Mouse (Mus musculus) heart, embryonic 13.5 days (tissue): ENCODE data around the gene Slc16a9. TPM values are rescaled to one million over a fixed set of nuclear protein-coding genes. Genes with fewer than 3 reads are reported as not detected.
A peak's percentile ranks its signal among the peaks of the same experiment; 100 is the strongest.

ENCODE experiments used
- ATAC-seq: fragments of 200-750 bp; cut with Nextera tagmentation; 2 replicates; pipeline ENCODE4 v1.8.0; 2017; ENCODE audit warnings: moderate TSS enrichment; ENCODE audit not compliant: insufficient number of reproducible peaks, low FRiP score, low TSS enrichment; ENCODE audit errors: extremely low read depth
- H3K27ac ChIP-seq: fragments of 300-500 bp; sonication (generic); replicated peaks from 2 replicates; pipeline ENCODE4 v1.5.1; 2015; ENCODE audit warnings: moderate library complexity, mild to moderate bottlenecking, inconsistent platforms
- H3K27me3 ChIP-seq: fragments of 300-500 bp; sonication (generic); replicated peaks from 2 replicates; pipeline ENCODE4 v1.6.1; 2015; ENCODE audit warnings: mild to moderate bottlenecking, inconsistent platforms
- H3K36me3 ChIP-seq: fragments of 300-500 bp; sonication (generic); 2 replicates; pipeline ENCODE4 v1.6.1; 2015; ENCODE audit warnings: mild to moderate bottlenecking, inconsistent platforms
- H3K4me1 ChIP-seq: fragments of 300-500 bp; sonication (generic); 2 replicates; pipeline ENCODE4 v1.6.1; 2015; ENCODE audit warnings: inconsistent platforms
- H3K4me2 ChIP-seq: fragments of 300-500 bp; sonication (generic); 2 replicates; pipeline ENCODE4 v1.6.1; 2015; ENCODE audit warnings: inconsistent platforms, mild to moderate bottlenecking, moderate library complexity
- H3K4me3 ChIP-seq: fragments of 300-500 bp; sonication (generic); 2 replicates; pipeline ENCODE4 v1.5.1; 2015; ENCODE audit warnings: moderate library complexity, mild to moderate bottlenecking, inconsistent platforms
- H3K9ac ChIP-seq: fragments of 300-500 bp; sonication (generic); 2 replicates; pipeline ENCODE4 v1.6.1; 2015; ENCODE audit warnings: inconsistent platforms, mild to moderate bottlenecking, moderate library complexity
- H3K9me3 ChIP-seq: fragments of 300-500 bp; sonication (generic); 2 replicates; pipeline ENCODE4 v1.6.1; 2016; ENCODE audit warnings: inconsistent platforms
- WGBS: fragments of 180-500 bp; shearing (Covaris S2); methylation state at CpG from one replicate; pipeline ENCODE4 v1.1.7; 2015; ENCODE audit warnings: mixed read lengths; 5-methylcytosine and 5-hydroxymethylcytosine counted together
- polyA plus RNA-seq: library from polyadenylated mRNA; unstranded; fragments of >200 nt; fragmentation: Nextera tagmentation; extraction: Ambion mirVana; gene quantifications from 2 replicates; pipeline ENCODE4 v1.2.1, GENCODE M21; 2015

Slc16a9 gene
- 0.94 and 0.97 TPM in 2 replicates for polyA plus RNA-seq

DNA sequence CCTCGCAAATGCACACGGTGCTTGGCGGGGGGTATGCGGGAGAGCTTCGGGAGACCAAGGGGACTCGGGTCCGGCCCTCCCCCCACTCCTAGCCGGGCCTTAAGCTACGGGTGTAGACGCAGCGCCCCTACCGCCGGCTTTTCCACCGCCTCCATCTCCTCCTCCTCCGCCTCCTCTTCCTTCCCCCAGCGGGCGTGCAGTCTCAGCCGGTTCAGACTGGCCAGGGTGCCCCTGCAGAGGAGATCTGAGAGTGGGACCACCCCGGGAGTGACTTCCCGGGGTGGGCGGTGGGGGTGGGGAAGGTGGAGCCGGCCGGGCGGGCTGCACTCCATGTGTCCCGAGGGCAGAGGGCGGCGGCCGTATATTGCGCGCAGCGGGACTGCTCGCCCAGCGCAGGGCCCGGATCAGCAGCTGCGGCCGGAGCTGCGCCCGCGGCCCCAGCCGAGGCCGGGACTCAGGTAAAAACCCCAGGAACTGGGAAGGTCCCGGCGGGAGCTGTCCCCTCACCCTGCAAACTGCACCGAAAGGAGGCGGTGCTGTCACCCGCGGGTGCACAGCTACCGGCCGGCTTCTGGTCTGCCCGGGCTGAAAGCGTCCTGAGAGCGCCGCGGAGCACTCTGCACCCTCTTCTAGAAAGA lies at the start of gene Slc16a9:
TSS of gene Slc16a9 (plus strand) at position 180 of the 638 bp plus-strand sequence.
- WGBS, result under 1% methylated on average over 54 of the region's 54 CpGs
- ATAC-seq, result peak; percentile 68; the same call in 1 of the 2 replicates
- Histone ChIP-seq H3K9ac (peak within 1 kb of the TSS; percentile 82), H3K27me3 (peaks cover 45% of the 10 kb centered on the region), H3K4me1 (peaks cover 15% of the 10 kb centered on the region), H3K27ac (no peak within 1 kb of the TSS), H3K36me3 (no peaks in the 10 kb centered on the region), H3K4me2 (peak within 1 kb of the TSS; percentile 98), H3K9me3 (no peaks in the 10 kb centered on the region), H3K4me3 (peak within 1 kb of the TSS; percentile 76)

DNA sequence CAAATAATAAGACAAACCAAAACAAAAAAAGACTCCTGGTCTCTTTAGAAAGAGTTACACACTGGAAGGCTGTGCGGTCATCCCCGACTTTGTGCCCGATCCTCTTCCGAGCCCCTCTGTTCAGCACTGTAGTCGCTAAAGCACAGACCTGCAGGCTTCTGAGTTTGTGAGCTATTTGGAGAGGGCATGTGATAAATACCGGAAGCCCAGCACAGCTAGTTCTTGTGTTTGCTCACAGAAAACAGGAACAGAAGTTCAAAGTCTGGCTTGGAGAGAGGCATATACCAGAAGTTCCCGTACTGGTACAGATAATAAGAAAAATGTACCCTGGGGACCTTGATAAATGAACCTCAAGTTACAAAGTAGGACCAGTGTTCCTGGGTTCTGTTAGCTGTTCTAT lies 49.6 kb upstream of the Slc16a9 start:
- no peak for ATAC-seq
- Histone ChIP-seq H3K9me3 (no peaks in the 10 kb centered on the region), H3K4me1 (peaks cover 11% of the 10 kb centered on the region), H3K27ac (no peak overlapping the region), H3K36me3 (peaks cover 43% of the 10 kb centered on the region), H3K27me3 (no peaks in the 10 kb centered on the region), H3K4me3 (no peak overlapping the region), H3K4me2 (no peak overlapping the region), H3K9ac (no peak overlapping the region)
- WGBS, result 72% methylated on average over 7 of the region's 7 CpGs

DNA sequence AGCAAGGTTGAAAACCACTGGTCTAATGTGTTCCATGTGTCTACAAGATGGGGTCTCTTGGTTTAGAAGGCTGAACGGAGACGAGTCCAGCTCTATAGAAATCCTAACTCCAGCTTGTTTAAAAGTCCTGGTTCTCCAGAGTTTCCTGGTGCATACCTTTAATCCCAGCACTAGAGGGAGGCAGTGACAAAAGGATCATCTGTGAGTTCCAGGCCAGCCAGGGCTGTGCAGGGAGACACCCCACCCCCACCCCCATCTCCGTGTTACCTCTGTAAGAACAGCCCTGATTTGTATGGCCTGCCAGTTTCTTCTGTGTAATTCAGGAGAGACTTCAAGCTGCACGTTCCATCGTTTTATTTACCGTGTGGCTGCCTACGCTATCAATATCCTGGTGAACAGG lies 49.1 kb upstream of the Slc16a9 start:
- H3K4me1 ChIP-seq, result peaks cover 11% of the 10 kb centered on the region
- no peak overlapping the region for H3K4me3 ChIP-seq
- peaks cover 38% of the 10 kb centered on the region for H3K36me3 ChIP-seq
- 58% methylated on average over 7 of the region's 7 CpGs for WGBS
- no peak for ATAC-seq
- H3K9me3 ChIP-seq, result no peaks in the 10 kb centered on the region
- no peak overlapping the region for H3K27ac ChIP-seq
- H3K9ac ChIP-seq, result no peak overlapping the region
- no peak overlapping the region for H3K4me2 ChIP-seq
- no peaks in the 10 kb centered on the region for H3K27me3 ChIP-seq

DNA sequence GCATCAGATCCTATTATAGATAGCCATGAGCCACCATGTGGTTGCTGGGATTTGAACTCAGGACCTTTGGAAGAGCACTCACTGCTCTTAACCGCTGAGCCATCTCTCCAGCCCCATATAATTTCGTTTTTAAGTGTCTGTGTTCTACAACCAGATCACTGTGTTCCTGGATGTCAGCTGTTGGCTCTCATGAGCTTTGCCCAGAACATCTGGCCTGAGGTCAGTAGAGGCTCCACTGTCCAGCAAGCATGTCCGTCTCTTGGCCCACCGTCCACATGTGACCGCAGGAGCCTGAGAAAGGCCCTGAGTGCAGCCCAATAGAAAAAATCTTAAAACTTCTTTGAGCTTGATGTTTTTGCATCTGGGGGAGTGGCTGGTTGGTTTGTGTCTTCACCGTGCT lies 48.2 kb upstream of the Slc16a9 start:
- Histone ChIP-seq H3K4me1 (peaks cover 11% of the 10 kb centered on the region), H3K4me2 (no peak overlapping the region), H3K27ac (no peak overlapping the region), H3K9ac (no peak overlapping the region), H3K27me3 (no peaks in the 10 kb centered on the region), H3K9me3 (peaks cover 3% of the 10 kb centered on the region; the same call in 1 of the 2 replicates), H3K4me3 (no peak overlapping the region), H3K36me3 (peaks cover 29% of the 10 kb centered on the region)
- WGBS, result 85% methylated on average over 6 of the region's 6 CpGs
- ATAC-seq, result no peak

DNA sequence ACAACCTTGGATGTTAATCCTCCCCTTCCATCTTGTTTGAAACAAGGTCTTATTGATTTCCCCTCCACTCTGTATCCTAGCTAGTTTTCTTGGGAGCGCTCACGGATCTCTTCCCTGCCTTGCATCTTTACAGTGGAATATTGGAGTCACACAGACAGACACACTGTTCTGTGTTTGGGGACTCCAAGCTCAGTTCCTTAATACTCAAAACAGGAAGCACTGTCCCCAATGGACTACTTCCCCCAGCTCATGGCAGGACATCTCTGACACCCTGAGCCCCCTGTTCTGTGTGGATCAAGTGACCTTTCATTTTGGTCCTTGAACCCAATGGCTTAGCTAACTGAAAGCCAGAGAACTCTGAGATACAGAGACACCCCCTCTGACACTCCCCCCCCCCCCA lies 47.3 kb upstream of the Slc16a9 start:
- no peak for ATAC-seq
- peaks cover 6% of the 10 kb centered on the region; the same call in 1 of the 2 replicates for H3K9me3 ChIP-seq
- WGBS, result 84% methylated on average over 2 of the region's 2 CpGs

DNA sequence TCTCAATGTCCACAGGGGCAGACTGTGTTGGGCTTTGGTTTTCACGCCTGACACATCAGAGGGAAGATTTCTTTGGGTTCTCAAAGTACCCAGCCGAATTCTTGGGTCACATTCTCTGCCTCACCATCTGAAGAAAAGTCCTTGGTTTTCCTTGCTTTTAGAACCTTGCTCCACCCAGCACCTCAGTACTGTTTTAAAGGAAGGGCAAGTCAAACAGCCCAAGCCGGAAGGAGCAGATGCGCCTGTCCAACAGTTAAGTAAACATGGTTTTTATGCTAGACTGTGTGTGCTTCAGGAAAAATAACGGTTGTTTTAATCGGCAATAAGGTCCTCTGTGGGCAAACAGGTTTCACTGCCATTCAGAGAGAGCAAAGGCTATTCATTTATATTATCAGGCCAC lies 46.9 kb upstream of the Slc16a9 start:
- H3K9me3 ChIP-seq, result peaks cover 6% of the 10 kb centered on the region; the same call in 1 of the 2 replicates
- peaks cover 15% of the 10 kb centered on the region for H3K36me3 ChIP-seq
- no peak for ATAC-seq
- no peak overlapping the region for H3K4me2 ChIP-seq
- peaks cover 11% of the 10 kb centered on the region for H3K4me1 ChIP-seq
- H3K9ac ChIP-seq, result no peak overlapping the region
- no peaks in the 10 kb centered on the region for H3K27me3 ChIP-seq
- H3K4me3 ChIP-seq, result no peak overlapping the region
- WGBS, result 68% methylated on average over 6 of the region's 6 CpGs
- H3K27ac ChIP-seq, result no peak overlapping the region

More for the DNA sequence above, 47.3 kb upstream of the Slc16a9 start:
- H3K27me3 ChIP-seq, result no peaks in the 10 kb centered on the region
- H3K4me2 ChIP-seq, result no peak overlapping the region
- no peak overlapping the region for H3K27ac ChIP-seq
- H3K4me1 ChIP-seq, result peaks cover 11% of the 10 kb centered on the region
- no peak overlapping the region for H3K4me3 ChIP-seq
- H3K9ac ChIP-seq, result no peak overlapping the region
- H3K36me3 ChIP-seq, result peaks cover 20% of the 10 kb centered on the region

DNA sequence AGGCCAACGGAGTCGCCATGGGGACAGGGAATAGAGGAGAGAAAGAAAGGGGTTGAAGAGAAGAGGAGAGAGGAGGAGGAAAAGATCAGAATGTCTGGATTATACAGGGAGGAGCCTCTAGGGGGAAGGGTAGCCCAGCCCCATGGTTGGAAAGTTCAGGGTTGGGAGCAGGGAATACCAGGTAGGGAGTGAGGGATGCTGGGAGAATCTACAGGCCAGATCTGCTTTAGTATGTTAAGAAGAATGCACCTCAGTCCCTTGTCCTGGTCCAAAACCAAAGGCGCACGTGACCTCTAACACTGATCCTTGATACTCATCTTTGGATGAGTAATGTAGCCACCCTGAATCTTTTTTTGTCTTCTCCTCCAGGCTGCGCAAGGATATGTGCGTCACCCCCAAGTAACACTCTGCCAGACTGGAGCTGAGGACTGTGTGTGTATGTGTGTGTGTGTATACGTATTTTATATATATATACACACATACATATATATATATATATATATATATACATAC lies 45.9 kb upstream of the Slc16a9 start:
- Histone ChIP-seq H3K27me3 (no peaks in the 10 kb centered on the region), H3K27ac (no peak overlapping the region), H3K36me3 (peaks cover 5% of the 10 kb centered on the region), H3K9me3 (peaks cover 6% of the 10 kb centered on the region; the same call in 1 of the 2 replicates), H3K9ac (no peak overlapping the region), H3K4me2 (no peak overlapping the region), H3K4me3 (no peak overlapping the region), H3K4me1 (peaks cover 11% of the 10 kb centered on the region)
- no peak for ATAC-seq
- 88% methylated on average over 7 of the region's 7 CpGs for WGBS

DNA sequence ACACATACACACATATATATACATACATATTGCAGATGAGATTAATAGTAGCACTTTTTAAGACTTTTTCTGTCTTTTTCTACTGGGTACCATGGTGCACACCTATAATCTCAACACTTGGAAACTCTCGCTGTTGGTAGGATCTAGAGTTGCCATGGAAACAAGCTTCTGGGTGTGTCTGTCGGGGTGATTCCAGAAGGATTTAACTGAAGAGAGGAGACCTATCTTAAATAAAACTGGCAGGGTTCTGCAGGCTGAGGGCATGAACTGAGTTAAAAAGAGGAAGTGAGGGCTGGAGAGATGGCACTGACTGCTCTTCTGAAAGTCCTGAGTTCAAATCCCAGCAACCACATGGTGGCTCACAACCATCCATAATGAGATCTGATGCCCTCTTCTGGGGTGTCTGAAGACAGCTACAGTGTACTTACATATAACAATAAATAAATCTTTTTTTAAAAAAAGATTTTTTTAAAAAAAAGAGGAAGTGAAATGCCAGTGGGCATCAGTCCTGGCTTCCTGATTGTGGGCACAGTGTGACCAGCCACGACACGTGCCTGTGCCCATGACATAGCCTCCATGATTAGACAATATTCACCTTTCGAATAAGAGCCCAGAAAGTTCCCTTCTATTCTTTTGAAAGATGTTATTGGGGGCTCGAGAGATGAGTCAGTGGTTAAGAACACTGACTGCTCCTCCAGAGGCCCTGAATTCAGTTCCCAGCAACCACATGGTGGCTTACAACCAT lies 45.3 kb upstream of the Slc16a9 start:
- ATAC-seq, result no peak
- no peaks in the 10 kb centered on the region for H3K27me3 ChIP-seq
- H3K36me3 ChIP-seq, result no peaks in the 10 kb centered on the region
- H3K4me2 ChIP-seq, result no peak overlapping the region
- H3K9ac ChIP-seq, result no peak overlapping the region
- peaks cover 6% of the 10 kb centered on the region; the same call in 1 of the 2 replicates for H3K9me3 ChIP-seq
- H3K27ac ChIP-seq, result no peak overlapping the region
- peaks cover 16% of the 10 kb centered on the region for H3K4me1 ChIP-seq
- H3K4me3 ChIP-seq, result no peak overlapping the region
- WGBS, result 81% methylated on average over 6 of the region's 6 CpGs

DNA sequence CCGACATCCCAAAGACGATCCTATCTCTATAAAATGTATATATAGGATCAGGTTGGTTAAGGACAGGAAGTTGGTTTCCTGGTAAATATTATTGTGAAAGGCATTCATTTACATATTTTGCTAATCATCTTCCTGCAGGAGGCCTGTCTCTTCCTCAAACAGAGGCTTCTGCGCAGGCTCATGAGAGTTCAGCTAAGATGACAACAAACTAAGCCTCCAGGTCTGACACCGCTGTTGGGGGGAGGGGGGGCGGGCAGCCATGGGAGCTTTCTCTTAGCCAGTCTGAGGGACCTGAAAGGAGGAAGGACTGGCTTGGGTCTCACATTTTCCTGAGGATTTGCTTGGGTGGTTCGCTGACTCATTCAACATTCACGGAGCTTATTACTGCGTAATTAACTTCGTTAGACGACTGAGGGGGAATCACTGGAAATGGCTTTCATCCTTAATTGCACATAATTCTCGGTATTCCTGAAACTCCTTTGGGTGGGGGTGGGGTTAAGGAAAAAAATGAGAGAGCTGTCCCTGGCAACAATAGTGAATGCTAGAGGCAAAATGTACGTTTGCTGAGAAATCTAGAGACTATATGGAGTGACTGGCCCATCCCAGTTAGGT lies 43.9 kb upstream of the Slc16a9 start:
- H3K9me3 ChIP-seq, result peaks cover 6% of the 10 kb centered on the region; the same call in 1 of the 2 replicates
- ATAC-seq, result no peak
- no peaks in the 10 kb centered on the region for H3K36me3 ChIP-seq
- no peak overlapping the region for H3K9ac ChIP-seq
- no peak overlapping the region for H3K4me3 ChIP-seq
- peaks cover 9% of the 10 kb centered on the region; the same call in 1 of the 2 replicates for H3K4me1 ChIP-seq
- H3K27ac ChIP-seq, result no peak overlapping the region
- H3K27me3 ChIP-seq, result no peaks in the 10 kb centered on the region
- 69% methylated on average over 12 of the region's 12 CpGs for whole genome bisulfite sequencing
- H3K4me2 ChIP-seq, result no peak overlapping the region

DNA sequence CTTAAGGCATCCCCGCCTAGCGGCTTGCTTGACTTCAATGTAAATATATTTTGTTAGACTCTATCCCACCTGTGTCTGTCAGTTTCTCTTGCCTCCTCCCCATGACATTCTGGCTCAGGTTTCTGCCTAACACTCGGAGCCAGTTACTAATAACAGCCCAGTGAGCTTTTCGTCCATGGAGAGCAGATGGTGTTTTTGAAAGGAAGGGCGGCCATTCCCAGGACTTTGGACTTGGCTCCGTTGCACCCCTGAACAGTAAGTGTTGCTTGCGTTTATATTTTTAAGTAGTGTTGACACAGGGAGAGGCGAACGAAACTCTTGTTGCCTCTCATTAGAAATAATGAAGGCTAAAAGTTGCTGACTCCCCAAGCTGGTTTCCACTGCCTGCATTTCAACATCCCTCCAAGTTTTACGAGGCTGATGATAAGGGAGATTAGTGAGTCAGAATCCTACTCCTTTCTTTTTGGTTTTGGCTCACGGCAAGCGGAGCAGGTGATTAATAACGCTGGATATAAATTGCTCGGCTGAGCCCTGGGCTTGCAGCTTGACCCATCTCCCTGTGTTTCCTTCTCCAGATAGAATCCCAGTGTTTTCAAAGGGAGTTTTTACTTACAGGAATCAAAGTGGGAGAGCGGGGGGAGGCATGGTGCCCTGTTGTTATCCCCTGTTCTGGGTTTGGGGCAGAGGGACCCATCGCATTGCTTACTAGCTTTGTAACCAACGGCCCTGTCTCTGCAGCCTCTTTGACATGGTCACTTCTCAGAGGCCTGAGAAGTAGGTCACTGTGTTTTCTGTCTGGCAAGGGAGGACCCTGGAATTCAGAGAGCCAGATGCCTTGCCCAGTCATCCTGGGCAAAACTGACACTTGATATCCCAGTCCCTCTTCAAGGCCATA lies 40.1 kb upstream of the Slc16a9 start, which contains the start of gene Mrln:
TSS of gene Mrln (plus strand) at position 160 of the 895 bp plus-strand sequence.
- Histone ChIP-seq H3K4me1 (peaks cover 8% of the 10 kb centered on the region; the same call in 1 of the 2 replicates), H3K9me3 (peaks cover 6% of the 10 kb centered on the region; the same call in 1 of the 2 replicates), H3K9ac (no peak within 1 kb of the TSS), H3K27me3 (no peaks in the 10 kb centered on the region), H3K4me3 (no peak within 1 kb of the TSS), H3K36me3 (no peaks in the 10 kb centered on the region), H3K27ac (0 out of 2 replicates have a peak within 1 kb of the TSS, but pooled peaks have one; percentile 9), H3K4me2 (0 out of 2 replicates have a peak within 1 kb of the TSS, but pooled peaks have one; percentile 13)
- no peak for ATAC-seq
- 59% methylated on average over 17 of the region's 17 CpGs for WGBS
